Comparison of ENCODE assay signal across 20 mouse cellular contexts in genomic region chr13:101862011-101862410, GRCm38 (mm10).
DNase-seq lines count a peak whose midpoint lies in the region; ATAC-seq and TF ChIP-seq lines count a peak whose summit lies in the region.
"Had no signal": no experiment of that assay in that cellular context is flagged by ENCODE, and none has a peak within 500 bp of the region (broad histone marks: within the 10 kb centered on the region; RNA-seq: fewer than 3 reads in every experiment).

No protein-coding gene starts in this region.

- DNase-seq in midbrain, embryonic 11.5 days (ENCODE audit: low spot score, missing footprints): no peak
- DNase-seq in midbrain, embryonic 10.5 days (ENCODE audit: low spot score): no peak
- DNase-seq in liver, embryonic 11.5 days (ENCODE audit: low spot score): no peak
- DNase-seq in adrenal gland, adult 2 months: no peak
- no peak for DNase-seq in cerebellum, adult 18-20 months
- no peak for DNase-seq in embryo, embryonic 10.5 days (ENCODE audit: low spot score)
- DNase-seq: adrenal gland, postnatal 10 days; cerebellum, postnatal 36 days; gastrocnemius, postnatal 10 days; heart, adult 18-20 months; heart, postnatal 10 days; kidney, adult 11 months; retina, postnatal 1 day; thymus, adult 2 months had no signal

- H3K27me3 ChIP-seq in midbrain, embryonic 11.5 days (ENCODE audit: control insufficient read depth, insufficient read depth, low read length): no peaks in the 10 kb centered on the region
- H3K27me3 ChIP-seq in midbrain, embryonic 10.5 days (ENCODE audit: low read depth, poor library complexity, severe bottlenecking): no peaks in the 10 kb centered on the region
- H3K27me3 ChIP-seq in liver, embryonic 11.5 days (replicated peaks; ENCODE audit: control insufficient read depth, insufficient read depth, low read length): no peaks in the 10 kb centered on the region
- no peaks in the 10 kb centered on the region for H3K27me3 ChIP-seq in small intestine, adult 2 months (ENCODE audit: control insufficient read depth, insufficient read depth, low read length)
- H3K27me3 ChIP-seq: forebrain, embryonic 13.5 days; limb, embryonic 13.5 days; midbrain, embryonic 12.5 days had no signal

- TF ChIP-seq CTCF in small intestine, adult 2 months (IDR thresholded peaks at IDR 0.05; ENCODE audit: extremely low read depth, insufficient read length, insufficient replicate concordance, low read depth, low read length): no peak

- 0 out of 2 replicates have a peak, but pooled peaks have one; percentile 50 for ATAC-seq in midbrain, embryonic 11.5 days (ENCODE audit: low FRiP score)
- ATAC-seq in liver, embryonic 11.5 days (replicated peaks; ENCODE audit: low FRiP score): peak; percentile 26; the same call in 1 of the 2 replicates
- ATAC-seq: forebrain, embryonic 13.5 days had no signal

- TF ChIP-seq POLR2A in small intestine, adult 2 months (IDR thresholded peaks at IDR 0.05; ENCODE audit: low read depth, low read length): no peak

- H3K36me3 ChIP-seq in midbrain, embryonic 11.5 days (ENCODE audit: control insufficient read depth, insufficient read depth, low read length): no peaks in the 10 kb centered on the region
- no peaks in the 10 kb centered on the region for H3K36me3 ChIP-seq in midbrain, embryonic 10.5 days
- no peaks in the 10 kb centered on the region for H3K36me3 ChIP-seq in liver, embryonic 11.5 days (ENCODE audit: control insufficient read depth, insufficient read depth, low read length)
- H3K36me3 ChIP-seq in small intestine, adult 2 months (ENCODE audit: control insufficient read depth, insufficient read depth, low read length): no peaks in the 10 kb centered on the region
- H3K36me3 ChIP-seq: limb, embryonic 13.5 days; midbrain, embryonic 12.5 days had no signal

- no peaks in the 10 kb centered on the region for H3K4me1 ChIP-seq in midbrain, embryonic 11.5 days (ENCODE audit: control insufficient read depth, insufficient read depth, low read length)
- no peaks in the 10 kb centered on the region for H3K4me1 ChIP-seq in midbrain, embryonic 10.5 days
- H3K4me1 ChIP-seq in liver, embryonic 11.5 days (replicated peaks; ENCODE audit: control insufficient read depth, insufficient read depth, low read length): peaks cover 15% of the 10 kb centered on the region
- peaks cover 7% of the 10 kb centered on the region for H3K4me1 ChIP-seq in small intestine, adult 2 months (ENCODE audit: control insufficient read depth, insufficient read depth, insufficient read length, low read length)
- H3K4me1 ChIP-seq: forebrain, embryonic 13.5 days; limb, embryonic 13.5 days; midbrain, embryonic 12.5 days had no signal

- no peak overlapping the region for H3K27ac ChIP-seq in midbrain, embryonic 11.5 days (ENCODE audit: low read depth, low read length)
- no peak overlapping the region for H3K27ac ChIP-seq in midbrain, embryonic 10.5 days (replicated peaks)
- H3K27ac ChIP-seq in liver, embryonic 11.5 days (ENCODE audit: low read depth, low read length): 0 out of 2 replicates have a peak overlapping the region, but pooled peaks have one; percentile 49
- no peak overlapping the region for H3K27ac ChIP-seq in small intestine, adult 2 months (ENCODE audit: insufficient read depth, low read depth, low read length)
- H3K27ac ChIP-seq: forebrain, embryonic 13.5 days; hindbrain, embryonic 14.5 days; limb, embryonic 13.5 days; macrophage; midbrain, embryonic 12.5 days had no signal

- WGBS in midbrain, embryonic 11.5 days: 83% methylated on average over 13 of the region's 13 CpGs
- WGBS in midbrain, embryonic 10.5 days: 87% methylated on average over 13 of the region's 13 CpGs
- WGBS in liver, embryonic 11.5 days: 82% methylated on average over 13 of the region's 13 CpGs
- 37% methylated on average over 13 of the region's 13 CpGs for WGBS in small intestine, adult 2 months

- no peak overlapping the region for H3K9ac ChIP-seq in midbrain, embryonic 11.5 days (ENCODE audit: low read length)
- no peak overlapping the region for H3K9ac ChIP-seq in liver, embryonic 11.5 days (ENCODE audit: low read depth, low read length)
- H3K9ac ChIP-seq: forebrain, embryonic 13.5 days; hindbrain, embryonic 14.5 days; limb, embryonic 13.5 days; midbrain, embryonic 12.5 days had no signal

- no peaks in the 10 kb centered on the region for H3K9me3 ChIP-seq in midbrain, embryonic 11.5 days (ENCODE audit: control insufficient read depth, low read length)
- H3K9me3 ChIP-seq in midbrain, embryonic 10.5 days (replicated peaks): no peaks in the 10 kb centered on the region
- H3K9me3 ChIP-seq in liver, embryonic 11.5 days (ENCODE audit: control insufficient read depth, low read length): no peaks in the 10 kb centered on the region
- H3K9me3 ChIP-seq: forebrain, embryonic 13.5 days; limb, embryonic 13.5 days; midbrain, embryonic 12.5 days had no signal

- H3K4me3 ChIP-seq in midbrain, embryonic 11.5 days (ENCODE audit: low read depth, low read length): no peak overlapping the region
- no peak overlapping the region for H3K4me3 ChIP-seq in midbrain, embryonic 10.5 days
- no peak overlapping the region for H3K4me3 ChIP-seq in liver, embryonic 11.5 days (ENCODE audit: low read depth, low read length)
- peak overlapping the region; percentile 35; the same call in 1 of the 2 replicates for H3K4me3 ChIP-seq in small intestine, adult 2 months (ENCODE audit: low read depth, low read length)
- H3K4me3 ChIP-seq: forebrain, embryonic 13.5 days; limb, embryonic 13.5 days; midbrain, embryonic 12.5 days had no signal

- H3K4me2 ChIP-seq in midbrain, embryonic 11.5 days: no peak overlapping the region
- H3K4me2 ChIP-seq in liver, embryonic 11.5 days: no peak overlapping the region
- H3K4me2 ChIP-seq: forebrain, embryonic 13.5 days; hindbrain, embryonic 14.5 days; limb, embryonic 13.5 days; midbrain, embryonic 12.5 days had no signal
